Mouse (Mus musculus) midbrain, postnatal 0 days (tissue): ENCODE measurements at regions not wholly inside any gene's neighbourhood (a gene's known extent, or its start where the extent isn't known, plus 50 kb on each side); places are given as distances from the start of the nearest gene placed in this dataset.

ENCODE experiments used
- ATAC-seq: fragments of 200-750 bp; cut with Nextera tagmentation; 2 replicates; pipeline ENCODE4 v1.8.0; 2017; ENCODE audit warnings: moderate number of reproducible peaks, mild to moderate bottlenecking, moderate TSS enrichment, moderate library complexity; ENCODE audit not compliant: low FRiP score
- DNase-seq: peaks from one replicate; pipeline ENCODE4 v3.0.0-alpha.2; 2015; ENCODE audit warnings: low spot score
- H3K27ac ChIP-seq: fragments of 300-500 bp; sonication (generic); 2 replicates; pipeline ENCODE4 v1.5.1; 2014; ENCODE audit warnings: low read depth, mild to moderate bottlenecking, low read length, mixed read lengths
- H3K27me3 ChIP-seq: fragments of 300-500 bp; sonication (generic); 2 replicates; pipeline ENCODE4 v1.6.1; 2014; ENCODE audit warnings: low read length, control low read depth, mixed read lengths; ENCODE audit not compliant: insufficient read depth
- H3K36me3 ChIP-seq: fragments of 300-500 bp; sonication (generic); 2 replicates; pipeline ENCODE4 v1.6.1; 2014; ENCODE audit warnings: low read length, control low read depth, mixed read lengths; ENCODE audit not compliant: insufficient read depth
- H3K4me1 ChIP-seq: fragments of 300-500 bp; sonication (generic); 2 replicates; pipeline ENCODE4 v1.6.1; 2014; ENCODE audit warnings: mild to moderate bottlenecking, control low read depth, antibody characterized with exemption, low read length, mixed read lengths; ENCODE audit not compliant: insufficient read depth
- H3K4me2 ChIP-seq: fragments of 300-500 bp; sonication (generic); 2 replicates; pipeline ENCODE4 v1.6.1; 2014; ENCODE audit warnings: low read depth, mild to moderate bottlenecking, low read length, mixed read lengths; ENCODE audit not compliant: poor library complexity, severe bottlenecking
- H3K4me3 ChIP-seq: fragments of 300-500 bp; sonication (generic); 2 replicates; pipeline ENCODE4 v1.5.1; 2014; ENCODE audit warnings: low read depth, mild to moderate bottlenecking, low read length, moderate library complexity
- H3K9ac ChIP-seq: fragments of 300-500 bp; sonication (generic); replicated peaks from 2 replicates; pipeline ENCODE4 v1.6.1; 2014; ENCODE audit warnings: mild to moderate bottlenecking, low read length, moderate library complexity, mixed read lengths; ENCODE audit not compliant: poor library complexity, severe bottlenecking
- H3K9me3 ChIP-seq: fragments of 300-500 bp; sonication (generic); 2 replicates; pipeline ENCODE4 v1.6.1; 2016; ENCODE audit warnings: low read length, control low read depth
- CTCF ChIP-seq: IDR thresholded peaks from 2 replicates; pipeline ENCODE4 v1.5.1; 2016; ENCODE audit warnings: antibody characterized with exemption, mild to moderate bottlenecking
- WGBS: fragments of 180-500 bp; shearing (Covaris S2); extraction: QIAGEN DNeasy Blood & Tissue Kit; methylation state at CpG from one replicate; pipeline ENCODE4 v1.1.7; 2014; 5-methylcytosine and 5-hydroxymethylcytosine counted together

DNA sequence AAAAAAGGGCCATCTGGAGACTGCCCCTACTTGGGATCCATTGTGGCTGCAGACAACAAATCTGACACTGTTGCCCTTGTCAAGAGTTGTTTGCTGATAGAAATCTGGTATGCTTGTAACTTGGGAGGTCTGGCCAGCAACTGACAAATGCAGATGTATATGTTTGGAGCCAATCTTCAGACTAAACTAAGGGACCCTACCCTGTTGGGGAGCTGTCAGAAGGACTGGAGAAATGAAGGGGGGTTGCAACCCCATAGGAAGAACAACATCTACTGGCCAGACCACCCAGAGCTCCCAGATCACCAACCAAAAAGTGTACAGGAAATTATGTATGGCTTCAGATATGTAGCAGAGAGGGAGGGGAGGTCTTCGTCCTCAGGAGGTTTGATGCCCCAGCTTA is 54.3 kb upstream of the Pwp1 start:
- DNase-seq (no peak), ATAC-seq (no peak)
- no peaks in the 10 kb centered on the region for H3K36me3 ChIP-seq
- 65% methylated on average over 1 of the region's 1 CpGs for WGBS
- no peak overlapping the region for H3K4me3 ChIP-seq
- no peak overlapping the region for H3K4me2 ChIP-seq
- H3K9ac ChIP-seq, result no peak overlapping the region
- TF ChIP-seq CTCF, result no peak
- H3K9me3 ChIP-seq, result no peaks in the 10 kb centered on the region
- no peaks in the 10 kb centered on the region for H3K4me1 ChIP-seq
- no peak overlapping the region for H3K27ac ChIP-seq
- H3K27me3 ChIP-seq, result no peaks in the 10 kb centered on the region
